ENCODE assay signal across 8 mouse cellular contexts in the genomic region with DNA sequence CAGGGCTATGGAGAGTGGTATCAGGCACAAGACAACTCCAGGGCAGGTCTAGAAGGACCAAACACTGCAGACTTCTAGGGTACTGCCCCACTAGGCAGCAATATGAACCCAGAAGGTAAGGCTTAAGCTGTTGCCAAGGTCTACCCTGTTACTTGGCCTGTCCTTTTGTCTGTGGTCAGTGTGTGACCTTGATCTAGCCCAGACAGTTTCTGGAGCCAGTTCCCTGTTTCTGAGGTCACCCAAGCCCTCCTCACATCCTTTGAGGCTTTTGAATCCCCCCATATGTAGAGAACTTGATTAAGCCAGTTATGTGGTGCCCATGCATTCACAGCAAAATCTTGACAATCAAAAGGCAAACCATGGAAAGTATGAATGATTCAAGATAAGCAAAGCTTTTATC. TPM values are rescaled to one million over a fixed set of nuclear protein-coding genes. Genes with fewer than 3 reads are reported as not detected.
DNase-seq lines count a peak whose midpoint lies in the region; ATAC-seq and TF ChIP-seq lines count a peak whose summit lies in the region.

No protein-coding gene starts in this region.

- peak overlapping the region; percentile 90; the same call in 1 of the 2 replicates for H3K27ac ChIP-seq in heart, adult 2 months
- H3K27ac ChIP-seq in forebrain, embryonic 14.5 days (ENCODE audit: low read depth, low read length): no peak overlapping the region
- peak overlapping the region; percentile 80 for H3K27ac ChIP-seq in liver, embryonic 14.5 days

- intact Hi-C loops in heart, adult 2 months (cut with DNase I): loop anchor here (2.0 to 5.0 kb wide), 2 partner anchors 25 to 337 kb away; partner anchors contain the start of genes Jpt2 and Ube2i
- intact Hi-C loops in heart, postnatal 14 days (cut with DNase I): loop anchor here (10.0 kb wide), 1 partner anchor 339 kb away; the partner anchor contains the start of gene Ube2i
- intact Hi-C loops in left cerebral cortex, postnatal 14 days (cut with DNase I): no loop called here

- peaks cover 4% of the 10 kb centered on the region; the same call in 1 of the 2 replicates for H3K36me3 ChIP-seq in heart, adult 2 months (ENCODE audit: control insufficient read depth, insufficient read depth, low read length)
- H3K36me3 ChIP-seq in C2C12 (ENCODE audit: control insufficient read depth, insufficient read depth): peaks cover 18% of the 10 kb centered on the region
- 0 out of 2 replicates have a peak, but pooled peaks cover 4% of the 10 kb centered on the region for H3K36me3 ChIP-seq in forebrain, embryonic 14.5 days (ENCODE audit: control insufficient read depth, insufficient read depth, low read length)
- H3K36me3 ChIP-seq in liver, embryonic 14.5 days (replicated peaks; ENCODE audit: control insufficient read depth, insufficient read depth, low read depth): peaks cover 10% of the 10 kb centered on the region

- H3K9ac ChIP-seq in heart, adult 2 months (ENCODE audit: low read depth, low read length): peak overlapping the region; percentile 20; the same call in 1 of the 2 replicates
- peak overlapping the region; percentile 94 for H3K9ac ChIP-seq in forebrain, embryonic 14.5 days (ENCODE audit: low read length)
- H3K9ac ChIP-seq in liver, embryonic 14.5 days (replicated peaks): peak overlapping the region; percentile 96

- no peak for TF ChIP-seq EP300 in heart, adult 2 months (IDR thresholded peaks at IDR 0.05; ENCODE audit: insufficient read depth, low read depth, low read length)
- no peak for TF ChIP-seq EP300 in liver, embryonic 14.5 days (IDR thresholded peaks at IDR 0.05; ENCODE audit: low read depth)

- peaks cover 5% of the 10 kb centered on the region for H3K4me1 ChIP-seq in heart, adult 2 months (ENCODE audit: control insufficient read depth, insufficient read depth, low read length)
- H3K4me1 ChIP-seq in forebrain, embryonic 14.5 days (ENCODE audit: control insufficient read depth, insufficient read depth, low read length): peaks cover 17% of the 10 kb centered on the region
- peaks cover 24 to 25% of the 10 kb centered on the region in 2 experiments for H3K4me1 ChIP-seq in liver, embryonic 14.5 days (replicated peaks; ENCODE audit: control insufficient read depth in 2 of 2, insufficient read depth in 2 of 2, low read length in 1 of 2)

- peaks cover 50% of the 10 kb centered on the region for H3K79me3 ChIP-seq in C2C12 (ENCODE audit: low read depth)

- DNase-seq in heart, adult 2 months: no peak
- DNase-seq in heart, postnatal 14 days: no peak
- no peak for DNase-seq in forebrain, embryonic 14.5 days (ENCODE audit: low spot score)
- DNase-seq in liver, embryonic 14.5 days (ENCODE audit: low read depth in 3 of 3, low spot score in 3 of 3): no peak
- no peak for DNase-seq in layer of hippocampus, adult 18-20 months (ENCODE audit: low spot score in 2 of 2)
- no peak for DNase-seq in left cerebral cortex, adult 18-20 months (ENCODE audit: low spot score in 2 of 2)
- no peak for DNase-seq in left cerebral cortex, postnatal 14 days (ENCODE audit: low spot score in 2 of 2)

- H3K9me3 ChIP-seq in forebrain, embryonic 14.5 days (replicated peaks; ENCODE audit: control insufficient read depth, low read length): no peaks in the 10 kb centered on the region
- no peaks in the 10 kb centered on the region for H3K9me3 ChIP-seq in liver, embryonic 14.5 days (ENCODE audit: control insufficient read depth, low read length)

- peak overlapping the region; percentile 60 for H3ac ChIP-seq in C2C12 (ENCODE audit: control insufficient read depth, insufficient read length, low read depth)

- H3K4me3 ChIP-seq in heart, adult 2 months: peak overlapping the region; percentile 83
- peak overlapping the region; percentile 78 for H3K4me3 ChIP-seq in C2C12 (ENCODE audit: insufficient read depth, poor library complexity, severe bottlenecking)
- peak overlapping the region; percentile 93 for H3K4me3 ChIP-seq in forebrain, embryonic 14.5 days (ENCODE audit: low read depth, low read length)
- H3K4me3 ChIP-seq in liver, embryonic 14.5 days (ENCODE audit: insufficient read depth in 1 of 2, low read depth in 2 of 2, low read length in 2 of 2): peak overlapping the region; percentile 66 to 97

- ATAC-seq in forebrain, embryonic 14.5 days: no peak
- ATAC-seq in liver, embryonic 14.5 days (ENCODE audit: insufficient read depth): no peak

- no peak for TF ChIP-seq POLR2A in heart, adult 2 months (IDR thresholded peaks at IDR 0.05; ENCODE audit: insufficient read depth, low read depth, low read length)

- peaks cover 3% of the 10 kb centered on the region for H3K79me2 ChIP-seq in heart, adult 2 months (replicated peaks; ENCODE audit: control insufficient read depth, insufficient read depth, low read length)
- peaks cover 61% of the 10 kb centered on the region for H3K79me2 ChIP-seq in C2C12 (ENCODE audit: control insufficient read depth, insufficient read depth)

- no peaks in the 10 kb centered on the region for H3K27me3 ChIP-seq in heart, adult 2 months (ENCODE audit: control insufficient read depth, insufficient read depth, low read length)
- H3K27me3 ChIP-seq in C2C12 (ENCODE audit: control insufficient read depth, insufficient read depth, insufficient read length): no peaks in the 10 kb centered on the region
- H3K27me3 ChIP-seq in forebrain, embryonic 14.5 days (replicated peaks; ENCODE audit: control insufficient read depth, insufficient read depth, low read length): no peaks in the 10 kb centered on the region
- no peaks in the 10 kb centered on the region for H3K27me3 ChIP-seq in liver, embryonic 14.5 days (ENCODE audit: control insufficient read depth, insufficient read depth, low read length)

- no peak for TF ChIP-seq CTCF in heart, adult 2 months (IDR thresholded peaks at IDR 0.05)
- no peak for TF ChIP-seq CTCF in C2C12 (IDR thresholded peaks at IDR 0.05; ENCODE audit: control insufficient read depth, insufficient read depth, insufficient read length)
- no peak for TF ChIP-seq CTCF in liver, embryonic 14.5 days (IDR thresholded peaks at IDR 0.05; ENCODE audit: low read depth)

- peak overlapping the region; percentile 86 for H3K4me2 ChIP-seq in forebrain, embryonic 14.5 days (ENCODE audit: low read length)
- peak overlapping the region; percentile 95 for H3K4me2 ChIP-seq in liver, embryonic 14.5 days (ENCODE audit: low read depth)

RNA-seq across cellular contexts. Expression of gene Mapk8ip3, which starts 1.1 kb away (rescaled TPM):
- 10 to 100 TPM; 60.0 to 67.9 TPM for total RNA-seq in heart, adult 2 months (2021)
- polyA plus RNA-seq in heart, adult 2 months (2012; rRNA removed): 74.4 and 105 TPM in 2 replicates
- 10 to 100 TPM; 66.2 to 70.4 TPM for total RNA-seq in heart, postnatal 14 days (2021)
- polyA plus RNA-seq in C2C12 (2012; fragmentation: generic; extraction: Trizol): 17.7 TPM
- 49.9 and 76.1 TPM in 2 replicates for polyA plus RNA-seq in forebrain, embryonic 14.5 days (2014; fragmentation: Nextera tagmentation; extraction: Ambion mirVana)
- polyA plus RNA-seq in liver, embryonic 14.5 days (2012; rRNA removed): 30.6 and 34.3 TPM in 2 replicates
- 7.2 and 8.0 TPM in 2 replicates for polyA plus RNA-seq in liver, embryonic 14.5 days (2014; fragmentation: Nextera tagmentation; extraction: Ambion mirVana)
- 100 to 1,000 TPM; 388 to 404 TPM for total RNA-seq in layer of hippocampus, adult 18-20 months (2021)
- total RNA-seq in left cerebral cortex, adult 18-20 months (2021): 100 to 1,000 TPM; 383 to 387 TPM
- total RNA-seq in left cerebral cortex, postnatal 14 days (2021): 100 to 1,000 TPM; 315 to 321 TPM

RNA-seq across cellular contexts. Expression of gene Jpt2, which starts 24.8 kb away (rescaled TPM):
- total RNA-seq in heart, adult 2 months (2021): 1 to 10 TPM; 9.2 TPM
- polyA plus RNA-seq in heart, adult 2 months (2012; rRNA removed): 4.3 and 5.7 TPM in 2 replicates
- 10 to 100 TPM in 1 of 2 experiments, 1 to 10 TPM in 1; 7.5 to 11.1 TPM for total RNA-seq in heart, postnatal 14 days (2021)
- polyA plus RNA-seq in C2C12 (2012; fragmentation: generic; extraction: Trizol): 57.4 TPM
- 73.4 and 81.1 TPM in 2 replicates for polyA plus RNA-seq in forebrain, embryonic 14.5 days (2014; fragmentation: Nextera tagmentation; extraction: Ambion mirVana)
- polyA plus RNA-seq in liver, embryonic 14.5 days (2012; rRNA removed): 18.9 and 24.3 TPM in 2 replicates
- polyA plus RNA-seq in liver, embryonic 14.5 days (2014; fragmentation: Nextera tagmentation; extraction: Ambion mirVana): 31.6 and 34.3 TPM in 2 replicates
- total RNA-seq in layer of hippocampus, adult 18-20 months (2021): 1 to 10 TPM; 5.9 to 6.4 TPM
- 1 to 10 TPM; 4.9 to 5.2 TPM for total RNA-seq in left cerebral cortex, adult 18-20 months (2021)
- total RNA-seq in left cerebral cortex, postnatal 14 days (2021): 10 to 100 TPM in 1 of 2 experiments, 1 to 10 TPM in 1; 5.3 to 10.4 TPM

RNA-seq across cellular contexts. Expression of gene Nme3, which starts 39.4 kb away (rescaled TPM):
- 10 to 100 TPM; 30.7 to 37.7 TPM for total RNA-seq in heart, adult 2 months (2021)
- polyA plus RNA-seq in heart, adult 2 months (2012; rRNA removed): 46.4 and 55.2 TPM in 2 replicates
- 10 to 100 TPM; 41.5 to 43.7 TPM for total RNA-seq in heart, postnatal 14 days (2021)
- polyA plus RNA-seq in C2C12 (2012; fragmentation: generic; extraction: Trizol): 19.8 TPM
- polyA plus RNA-seq in forebrain, embryonic 14.5 days (2014; fragmentation: Nextera tagmentation; extraction: Ambion mirVana): 79.7 and 93.4 TPM in 2 replicates
- polyA plus RNA-seq in liver, embryonic 14.5 days (2012; rRNA removed): 55.7 and 65.6 TPM in 2 replicates
- polyA plus RNA-seq in liver, embryonic 14.5 days (2014; fragmentation: Nextera tagmentation; extraction: Ambion mirVana): 79.2 and 83.7 TPM in 2 replicates
- total RNA-seq in layer of hippocampus, adult 18-20 months (2021): 10 to 100 TPM; 60.7 to 61.2 TPM
- total RNA-seq in left cerebral cortex, adult 18-20 months (2021): 10 to 100 TPM; 51.8 to 54.1 TPM
- 10 to 100 TPM; 40.3 to 44.6 TPM for total RNA-seq in left cerebral cortex, postnatal 14 days (2021)

RNA-seq across cellular contexts. Expression of gene Mrps34, which starts 40.8 kb away (rescaled TPM):
- 100 to 1,000 TPM in 1 of 2 experiments, 10 to 100 TPM in 1; 95.6 to 102 TPM for total RNA-seq in heart, adult 2 months (2021)
- 102 and 133 TPM in 2 replicates for polyA plus RNA-seq in heart, adult 2 months (2012; rRNA removed)
- 100 to 1,000 TPM; 108 to 115 TPM for total RNA-seq in heart, postnatal 14 days (2021)
- polyA plus RNA-seq in C2C12 (2012; fragmentation: generic; extraction: Trizol): 107 TPM
- 73.5 and 78.4 TPM in 2 replicates for polyA plus RNA-seq in forebrain, embryonic 14.5 days (2014; fragmentation: Nextera tagmentation; extraction: Ambion mirVana)
- 48.0 and 49.2 TPM in 2 replicates for polyA plus RNA-seq in liver, embryonic 14.5 days (2012; rRNA removed)
- 43.5 and 49.9 TPM in 2 replicates for polyA plus RNA-seq in liver, embryonic 14.5 days (2014; fragmentation: Nextera tagmentation; extraction: Ambion mirVana)
- total RNA-seq in layer of hippocampus, adult 18-20 months (2021): 10 to 100 TPM; 75.4 to 78.6 TPM
- total RNA-seq in left cerebral cortex, adult 18-20 months (2021): 10 to 100 TPM; 69.0 to 72.9 TPM
- total RNA-seq in left cerebral cortex, postnatal 14 days (2021): 10 to 100 TPM; 67.5 to 73.1 TPM

RNA-seq across cellular contexts. Expression of gene Eme2, which starts 40.8 kb away (rescaled TPM):
- 10 to 100 TPM; 16.9 to 18.3 TPM for total RNA-seq in heart, adult 2 months (2021)
- 19.3 and 20.3 TPM in 2 replicates for polyA plus RNA-seq in heart, adult 2 months (2012; rRNA removed)
- 10 to 100 TPM; 17.5 to 17.9 TPM for total RNA-seq in heart, postnatal 14 days (2021)
- 11.2 TPM for polyA plus RNA-seq in C2C12 (2012; fragmentation: generic; extraction: Trizol)
- 18.2 and 23.3 TPM in 2 replicates for polyA plus RNA-seq in forebrain, embryonic 14.5 days (2014; fragmentation: Nextera tagmentation; extraction: Ambion mirVana)
- polyA plus RNA-seq in liver, embryonic 14.5 days (2012; rRNA removed): 7.6 and 9.4 TPM in 2 replicates
- polyA plus RNA-seq in liver, embryonic 14.5 days (2014; fragmentation: Nextera tagmentation; extraction: Ambion mirVana): 7.4 and 8.5 TPM in 2 replicates
- 10 to 100 TPM; 52.0 to 53.1 TPM for total RNA-seq in layer of hippocampus, adult 18-20 months (2021)
- 10 to 100 TPM; 47.5 to 51.1 TPM for total RNA-seq in left cerebral cortex, adult 18-20 months (2021)
- 10 to 100 TPM; 58.1 to 61.6 TPM for total RNA-seq in left cerebral cortex, postnatal 14 days (2021)

Comparison
In these comparisons a context has a peak if more than half of its experiments do, and no peak if none do; other contexts are left out.
1. H3K9ac ChIP-seq: peak in every context shown above with its lines; median percentile 96 in liver, embryonic 14.5 days; 94 in forebrain, embryonic 14.5 days; 20 in heart, adult 2 months.
2. RNA of gene Mapk8ip3, which starts 1.1 kb away (total RNA-seq): 388 to 404 TPM in layer of hippocampus, adult 18-20 months, 383 to 387 TPM in left cerebral cortex, adult 18-20 months and 315 to 321 TPM in left cerebral cortex, postnatal 14 days; 66.2 to 70.4 TPM in heart, postnatal 14 days and 60.0 to 67.9 TPM in heart, adult 2 months; every median in the first group is over 4 times any median in the second.
3. Peak in every context shown above with its lines, with median percentiles within 50 percentile points of each other: H3K4me3 ChIP-seq.